Mouse (Mus musculus): ENCODE results near the gene Parl. TPM values are rescaled to one million over a fixed set of nuclear protein-coding genes. Genes with fewer than 3 reads are reported as not detected.

Gene Parl
- polyA plus RNA-seq, 1 experiment from 2014 or later = 69.0 TPM

- WGBS = 59% methylated on average over 4 of the region's 4 CpGs
- ATAC-seq (ENCODE audit: low FRiP score) = no peak
- H3K4me3 ChIP-seq (replicated peaks) = no peak overlapping the region
- H3K4me1 ChIP-seq = 0 out of 2 replicates have a peak, but pooled peaks cover 4% of the 10 kb centered on the region
- no peaks in the 10 kb centered on the region for H3K9me3 ChIP-seq (replicated peaks)
- H3K27me3 ChIP-seq (replicated peaks) = no peaks in the 10 kb centered on the region
- H3K36me3 ChIP-seq = peaks cover 42% of the 10 kb centered on the region
- H3K4me2 ChIP-seq = no peak overlapping the region
- no peak overlapping the region for H3K27ac ChIP-seq (replicated peaks)
- no peak overlapping the region for H3K9ac ChIP-seq (replicated peaks)
Observed at GRCm38 (mm10) chr16:20234406-20234805, 67.8 kb downstream of the Parl start.

Other genes with a start within 250 kb of the Parl start
- gene Klhl24, start 204.8 kb downstream of the Parl start, polyA plus RNA-seq (2015; fragmentation: Nextera tagmentation; extraction: Ambion mirVana) = 35.9 and 38.8 TPM in 2 replicates
- 18.1 and 20.0 TPM in 2 replicates for gene Yeats2, start 161.3 kb downstream of the Parl start, polyA plus RNA-seq (2015; fragmentation: Nextera tagmentation; extraction: Ambion mirVana)
- gene Map6d1, start 61.0 kb downstream of the Parl start, polyA plus RNA-seq (2015; fragmentation: Nextera tagmentation; extraction: Ambion mirVana) = 7.9 and 9.0 TPM in 2 replicates
- gene Cyp2ab1, start 23.0 kb upstream of the Parl start, polyA plus RNA-seq (2015; fragmentation: Nextera tagmentation; extraction: Ambion mirVana) = not detected in 2 replicates
- gene Abcc5, start 124.0 kb upstream of the Parl start, polyA plus RNA-seq (2015; fragmentation: Nextera tagmentation; extraction: Ambion mirVana) = 120 and 142 TPM in 2 replicates
- 100 and 103 TPM in 2 replicates for gene Eif2b5, start 196.4 kb upstream of the Parl start, polyA plus RNA-seq (2015; fragmentation: Nextera tagmentation; extraction: Ambion mirVana)
- gene Dvl3, start 214.6 kb upstream of the Parl start, polyA plus RNA-seq (2015; fragmentation: Nextera tagmentation; extraction: Ambion mirVana) = 32.2 and 34.2 TPM in 2 replicates
- gene Ap2m1, start 233.1 kb upstream of the Parl start, polyA plus RNA-seq (2015; fragmentation: Nextera tagmentation; extraction: Ambion mirVana) = 1,083 and 1,151 TPM in 2 replicates
- 91.1 and 93.2 TPM in 2 replicates for gene Abcf3, start 246.2 kb upstream of the Parl start, polyA plus RNA-seq (2015; fragmentation: Nextera tagmentation; extraction: Ambion mirVana)

Measured in neural tube, embryonic 15.5 days (tissue).